Mouse (Mus musculus): ENCODE data around the gene Adk. TPM values are rescaled to one million over a fixed set of nuclear protein-coding genes. Genes with fewer than 3 reads are reported as not detected.

Gene Adk
- total RNA-seq, 1 experiment: 164 TPM

DNA sequence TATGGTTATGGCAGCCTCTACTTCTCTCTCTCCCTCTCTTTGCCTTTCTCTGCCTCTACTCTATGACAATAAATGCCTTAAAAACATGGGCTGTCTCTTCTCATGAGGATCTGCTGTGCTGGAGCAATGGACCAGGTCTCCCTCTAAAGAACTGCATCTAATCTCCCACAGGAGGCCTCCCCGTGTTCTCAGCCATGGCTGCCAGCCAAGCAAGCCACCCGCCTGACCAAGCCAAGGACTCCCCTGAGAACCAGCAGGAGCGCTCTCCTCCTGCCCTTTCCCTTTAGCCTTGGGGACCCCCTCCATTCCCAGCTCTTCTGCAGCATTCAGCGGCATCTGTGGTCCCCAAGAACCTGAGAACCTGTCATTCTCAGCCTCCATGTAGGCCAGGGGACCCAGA lies 400.2 kb downstream of the Adk start:
- no peak overlapping the region for H3K4me3 ChIP-seq (ENCODE audit: insufficient read depth in 1 of 2, low read depth in 1 of 2, low read length in 2 of 2, poor library complexity in 1 of 2, severe bottlenecking in 1 of 2)
- TF ChIP-seq MAFK (IDR thresholded peaks at IDR 0.05; ENCODE audit: insufficient read depth, low read depth, low read length) (no peak), CHD2 (IDR thresholded peaks at IDR 0.05; ENCODE audit: low read depth, low read length) (no peak), HCFC1 (IDR thresholded peaks at IDR 0.05; ENCODE audit: borderline replicate concordance, insufficient read depth, low read length) (no peak), ZC3H11A (IDR thresholded peaks at IDR 0.05; ENCODE audit: borderline replicate concordance, low read depth, low read length) (no peak), ZNF384 (IDR thresholded peaks at IDR 0.05; ENCODE audit: low read depth, low read length) (no peak)
- no peaks in the 10 kb centered on the region for H3K9me3 ChIP-seq (ENCODE audit: control insufficient read depth, insufficient read depth, low read depth, low read length)
- H3K36me3 ChIP-seq (ENCODE audit: control insufficient read depth, insufficient read depth, low read length, poor library complexity, severe bottlenecking): no peaks in the 10 kb centered on the region
- no peak for DNase-seq (ENCODE audit: low read depth, low spot score)
- no peak overlapping the region for H3K9ac ChIP-seq (ENCODE audit: insufficient read depth, low read depth, low read length, poor library complexity, severe bottlenecking)
- in situ Hi-C loops (cut with MboI; ENCODE audit: low sequenced_read_pairs in 2 of 2, unreplicated experiment in 2 of 2): no loop called here
- H3K4me1 ChIP-seq (ENCODE audit: control insufficient read depth in 2 of 2, insufficient read depth in 2 of 2, low read length in 2 of 2, poor library complexity in 1 of 2): peaks cover 0 to 11% of the 10 kb centered on the region in 2 experiments; a peak in 3 of 4 replicates
- H3K27ac ChIP-seq (ENCODE audit: insufficient read depth, low read depth, low read length, poor library complexity, severe bottlenecking): no peak overlapping the region

- no peak for TF ChIP-seq HCFC1 (IDR thresholded peaks at IDR 0.05; ENCODE audit: borderline replicate concordance, insufficient read depth, low read length)
- no peaks in the 10 kb centered on the region for H3K9me3 ChIP-seq (ENCODE audit: control insufficient read depth, insufficient read depth, low read depth, low read length)
- in situ Hi-C loops (cut with MboI; ENCODE audit: low sequenced_read_pairs in 2 of 2, unreplicated experiment in 2 of 2): no loop called here
- H3K4me3 ChIP-seq (ENCODE audit: insufficient read depth in 1 of 2, low read depth in 1 of 2, low read length in 2 of 2, poor library complexity in 1 of 2, severe bottlenecking in 1 of 2): no peak overlapping the region
- H3K4me1 ChIP-seq (ENCODE audit: control insufficient read depth in 2 of 2, insufficient read depth in 2 of 2, low read length in 2 of 2, poor library complexity in 1 of 2): peaks cover 0 to 15% of the 10 kb centered on the region in 2 experiments; a peak in 3 of 4 replicates
- H3K9ac ChIP-seq (ENCODE audit: insufficient read depth, low read depth, low read length, poor library complexity, severe bottlenecking): no peak overlapping the region
- no peak for DNase-seq (ENCODE audit: low read depth, low spot score)
- no peaks in the 10 kb centered on the region for H3K36me3 ChIP-seq (ENCODE audit: control insufficient read depth, insufficient read depth, low read length, poor library complexity, severe bottlenecking)
- H3K27ac ChIP-seq (ENCODE audit: insufficient read depth, low read depth, low read length, poor library complexity, severe bottlenecking): no peak overlapping the region
Observed at GRCm38 (mm10) chr14:21453896-21454295, 401.5 kb downstream of the Adk start.

- in situ Hi-C loops (cut with MboI; ENCODE audit: low sequenced_read_pairs in 2 of 2, unreplicated experiment in 2 of 2): no loop called here
- no peak overlapping the region for H3K4me3 ChIP-seq (ENCODE audit: insufficient read depth in 1 of 2, low read depth in 1 of 2, low read length in 2 of 2, poor library complexity in 1 of 2, severe bottlenecking in 1 of 2)
- no peak for DNase-seq (ENCODE audit: low read depth, low spot score)
- no peaks in the 10 kb centered on the region for H3K36me3 ChIP-seq (ENCODE audit: control insufficient read depth, insufficient read depth, low read length, poor library complexity, severe bottlenecking)
- H3K9me3 ChIP-seq (ENCODE audit: control insufficient read depth, insufficient read depth, low read depth, low read length): no peaks in the 10 kb centered on the region
- H3K9ac ChIP-seq (ENCODE audit: insufficient read depth, low read depth, low read length, poor library complexity, severe bottlenecking): no peak overlapping the region
- no peak overlapping the region for H3K27ac ChIP-seq (ENCODE audit: insufficient read depth, low read depth, low read length, poor library complexity, severe bottlenecking)
- peaks cover 0 to 20% of the 10 kb centered on the region in 2 experiments; a peak in 3 of 4 replicates for H3K4me1 ChIP-seq (ENCODE audit: control insufficient read depth in 2 of 2, insufficient read depth in 2 of 2, low read length in 2 of 2, poor library complexity in 1 of 2)
- no peak for TF ChIP-seq CHD2 (IDR thresholded peaks at IDR 0.05; ENCODE audit: low read depth, low read length)
- no peak for TF ChIP-seq ZNF384 (IDR thresholded peaks at IDR 0.05; ENCODE audit: low read depth, low read length)
- TF ChIP-seq ZC3H11A (IDR thresholded peaks at IDR 0.05; ENCODE audit: borderline replicate concordance, low read depth, low read length): no peak
- no peak for TF ChIP-seq MAFK (IDR thresholded peaks at IDR 0.05; ENCODE audit: insufficient read depth, low read depth, low read length)
- TF ChIP-seq HCFC1 (IDR thresholded peaks at IDR 0.05; ENCODE audit: borderline replicate concordance, insufficient read depth, low read length): no peak
Observed at GRCm38 (mm10) chr14:21455654-21456350, 403.4 kb downstream of the Adk start.

GRCm38 (mm10) chr14:21456526-21456925 lies 404.2 kb downstream of the Adk start:
- Histone ChIP-seq H3K9me3 (ENCODE audit: control insufficient read depth, insufficient read depth, low read depth, low read length) (no peaks in the 10 kb centered on the region), H3K9ac (ENCODE audit: insufficient read depth, low read depth, low read length, poor library complexity, severe bottlenecking) (no peak overlapping the region), H3K4me3 (ENCODE audit: insufficient read depth in 1 of 2, low read depth in 1 of 2, low read length in 2 of 2, poor library complexity in 1 of 2, severe bottlenecking in 1 of 2) (no peak overlapping the region), H3K4me1 (ENCODE audit: control insufficient read depth in 2 of 2, insufficient read depth in 2 of 2, low read length in 2 of 2, poor library complexity in 1 of 2) (peaks cover 0 to 19% of the 10 kb centered on the region in 2 experiments; a peak in 3 of 4 replicates), H3K36me3 (ENCODE audit: control insufficient read depth, insufficient read depth, low read length, poor library complexity, severe bottlenecking) (no peaks in the 10 kb centered on the region), H3K27ac (ENCODE audit: insufficient read depth, low read depth, low read length, poor library complexity, severe bottlenecking) (no peak overlapping the region)
- in situ Hi-C loops (cut with MboI; ENCODE audit: low sequenced_read_pairs in 2 of 2, unreplicated experiment in 2 of 2): no loop called here
- no peak for TF ChIP-seq ZNF384 (IDR thresholded peaks at IDR 0.05; ENCODE audit: low read depth, low read length)
- TF ChIP-seq MAFK (IDR thresholded peaks at IDR 0.05; ENCODE audit: insufficient read depth, low read depth, low read length): no peak
- no peak for TF ChIP-seq HCFC1 (IDR thresholded peaks at IDR 0.05; ENCODE audit: borderline replicate concordance, insufficient read depth, low read length)
- no peak for TF ChIP-seq ZC3H11A (IDR thresholded peaks at IDR 0.05; ENCODE audit: borderline replicate concordance, low read depth, low read length)
- no peak for TF ChIP-seq CHD2 (IDR thresholded peaks at IDR 0.05; ENCODE audit: low read depth, low read length)
- DNase-seq (ENCODE audit: low read depth, low spot score): no peak
